Mouse (Mus musculus): ENCODE results near the gene Lca5l. TPM values are rescaled to one million over a fixed set of nuclear protein-coding genes. Genes with fewer than 3 reads are reported as not detected.
"Not testable (repeated sequence)": the region's sequence is repeated elsewhere in the genome, so short reads cannot be mapped to it uniquely, and the experiment has no call there.

Gene Lca5l
- polyA plus RNA-seq, 1 experiment from 2014 or later, result 1.3 TPM

DNA sequence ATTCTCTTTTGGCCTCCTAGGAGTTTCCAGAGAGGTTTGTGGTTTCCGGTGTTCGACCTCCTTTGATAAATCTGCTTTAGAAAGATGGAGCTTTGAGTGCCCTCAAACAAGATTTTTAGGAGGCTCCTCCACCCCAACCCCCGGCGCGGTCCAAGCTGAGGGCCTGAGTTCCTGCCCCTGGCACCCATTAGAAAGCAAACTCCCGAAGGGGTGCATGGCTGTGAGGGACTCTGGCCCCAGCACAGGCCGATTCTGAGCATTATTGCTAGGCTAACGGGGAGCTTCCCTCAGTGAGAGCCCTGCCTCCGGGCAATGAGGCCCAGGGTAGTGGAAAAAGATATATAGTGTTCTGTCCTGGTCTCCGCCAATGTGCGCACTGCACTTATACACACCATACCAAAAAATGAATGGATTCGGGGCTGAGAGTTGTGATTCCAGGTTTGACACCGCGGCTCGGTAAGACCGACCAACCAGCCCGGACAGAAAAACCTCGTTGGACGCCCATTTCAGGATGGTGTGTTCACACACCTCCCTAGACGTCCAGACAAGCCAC is 32.2 kb downstream of the Lca5l start:
- no peaks in the 10 kb centered on the region for H3K27me3 ChIP-seq (ENCODE audit: insufficient read depth, poor library complexity, severe bottlenecking)

DNA sequence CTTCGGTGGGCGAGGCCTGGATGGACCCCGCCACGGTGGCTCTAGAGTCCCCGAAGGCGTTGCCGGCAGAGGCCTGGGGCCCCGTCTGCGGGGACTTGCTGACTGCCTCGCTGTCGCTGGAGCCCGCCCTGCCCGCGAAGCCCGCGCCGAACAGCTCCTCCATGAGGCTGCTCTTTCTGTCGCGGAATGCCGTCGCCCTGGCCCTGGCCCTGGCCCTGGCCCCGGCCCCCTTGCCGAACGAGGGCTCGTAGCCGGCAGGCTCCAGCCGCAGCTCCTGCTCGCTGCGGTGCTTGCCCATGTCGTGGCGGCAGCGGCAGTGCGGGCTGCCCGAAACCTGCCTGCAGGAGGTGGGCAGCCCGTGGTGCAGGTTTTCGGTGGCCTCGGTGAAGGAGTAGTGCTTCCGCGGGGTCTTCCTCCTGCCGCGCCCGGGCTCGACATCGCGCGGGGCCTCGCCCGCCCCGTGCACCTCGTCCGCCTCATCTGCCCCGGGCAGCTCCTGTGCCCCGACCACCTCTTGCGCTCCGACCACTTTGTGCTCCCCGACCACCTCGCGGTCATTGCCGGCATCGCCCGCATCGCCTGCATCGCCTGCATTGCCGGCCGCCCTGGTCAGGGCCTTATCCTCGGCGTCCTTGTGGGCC is 32.9 kb downstream of the Lca5l start:
- H3K36me3 ChIP-seq, result peaks cover 21% of the 10 kb centered on the region; the same call in 1 of the 2 replicates
- WGBS, result under 1% methylated on average over 67 of the region's 67 CpGs
- H3K9me3 ChIP-seq, result no peaks in the 10 kb centered on the region
- H3K4me1 ChIP-seq, result peaks cover 25% of the 10 kb centered on the region
- H3K27ac ChIP-seq, result peak overlapping the region; percentile 99
- peak overlapping the region; percentile 80 for H3K4me3 ChIP-seq
- no peaks in the 10 kb centered on the region for H3K27me3 ChIP-seq (ENCODE audit: insufficient read depth, poor library complexity, severe bottlenecking)
- peak; percentile 91 for DNase-seq (ENCODE audit: low spot score)

More for the DNA sequence above, 32.2 kb downstream of the Lca5l start:
- Histone ChIP-seq H3K4me1 (peaks cover 25% of the 10 kb centered on the region), H3K36me3 (peaks cover 21% of the 10 kb centered on the region; the same call in 1 of the 2 replicates), H3K9me3 (no peaks in the 10 kb centered on the region), H3K4me3 (peak overlapping the region; percentile 80), H3K27ac (peak overlapping the region; percentile 99)
- WGBS, result 82% methylated on average over 20 of the region's 20 CpGs
- peak; percentile 73 for DNase-seq (ENCODE audit: low spot score)

DNA sequence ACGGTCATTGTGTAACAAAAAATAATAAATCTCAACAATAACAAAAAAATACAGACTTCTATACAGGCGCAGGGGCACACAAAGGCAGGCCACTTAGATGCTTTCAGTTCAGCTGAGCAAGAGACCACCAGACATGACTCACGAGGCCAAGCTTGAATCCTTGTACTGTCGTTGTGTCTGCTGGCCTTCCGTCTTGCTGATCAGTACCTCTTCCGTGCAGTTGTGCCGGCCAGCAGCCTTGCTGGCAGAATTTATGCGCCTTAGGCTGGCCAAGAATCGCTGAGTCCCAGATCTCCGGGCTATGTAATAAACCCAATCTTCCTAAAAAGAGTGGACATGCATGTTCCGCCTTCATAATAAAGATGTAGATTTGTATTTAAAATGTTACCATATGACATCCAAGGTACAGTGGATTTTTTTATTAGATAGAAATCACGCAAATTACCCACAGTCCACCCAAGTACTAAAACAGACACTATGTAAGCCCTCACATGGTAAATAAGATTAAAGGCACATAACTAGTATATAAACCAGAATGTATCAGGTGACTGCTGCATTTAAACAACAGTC is 33.5 kb downstream of the Lca5l start:
- 57% methylated on average over 12 of the region's 12 CpGs for WGBS
- peak overlapping the region; percentile 80 for H3K4me3 ChIP-seq
- peaks cover 25% of the 10 kb centered on the region for H3K4me1 ChIP-seq
- no peaks in the 10 kb centered on the region for H3K9me3 ChIP-seq
- no peaks in the 10 kb centered on the region for H3K27me3 ChIP-seq (ENCODE audit: insufficient read depth, poor library complexity, severe bottlenecking)
- no peak for DNase-seq (ENCODE audit: low spot score)
- peaks cover 28% of the 10 kb centered on the region for H3K36me3 ChIP-seq
- H3K27ac ChIP-seq, result peak overlapping the region; percentile 99

DNA sequence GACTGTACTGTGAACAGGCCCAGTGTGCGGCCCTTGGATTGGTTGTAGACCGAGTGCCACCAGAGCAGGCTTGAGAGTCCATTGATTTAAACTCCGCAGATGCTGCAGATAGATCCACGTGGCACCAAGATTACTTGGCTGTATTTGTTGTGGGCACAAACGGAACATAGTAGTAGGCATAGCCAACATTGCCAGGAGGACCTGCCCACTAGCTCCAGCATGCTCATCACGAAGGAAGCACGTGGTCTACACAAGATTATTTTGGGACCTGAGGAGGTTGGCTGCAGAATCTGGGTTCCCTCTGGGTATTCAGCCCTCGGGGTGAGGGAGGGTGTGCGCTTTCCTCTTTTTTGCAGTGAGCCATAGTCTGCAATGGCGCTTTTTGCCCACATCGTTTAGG is 34.9 kb downstream of the Lca5l start:
- WGBS, result 91% methylated on average over 11 of the region's 11 CpGs
- H3K4me3 ChIP-seq, result no peak overlapping the region

DNA sequence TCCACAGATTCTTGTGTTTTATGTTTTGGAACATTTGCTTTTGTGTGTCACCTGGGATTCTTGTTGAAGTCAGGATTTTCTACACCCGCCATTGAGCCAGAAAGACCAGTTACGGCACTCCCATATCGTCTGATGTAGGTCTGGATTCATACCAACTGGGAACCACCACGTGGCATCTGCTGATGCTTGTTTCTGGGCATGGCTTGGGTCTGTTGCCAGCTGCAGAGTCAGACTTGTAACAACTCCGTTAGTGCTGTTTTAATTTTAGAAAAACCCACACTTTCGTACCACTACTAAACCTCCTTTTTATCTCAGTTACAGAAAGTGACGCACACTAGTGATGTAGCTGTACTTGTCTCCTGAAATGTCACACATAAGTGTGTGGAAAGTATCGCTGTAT is 36.1 kb downstream of the Lca5l start:
- DNase-seq (ENCODE audit: low spot score), result no peak
- WGBS, result 89% methylated on average over 8 of the region's 8 CpGs
- Histone ChIP-seq H3K36me3 (peaks cover 43% of the 10 kb centered on the region), H3K27me3 (ENCODE audit: insufficient read depth, poor library complexity, severe bottlenecking) (no peaks in the 10 kb centered on the region), H3K4me1 (peaks cover 29% of the 10 kb centered on the region), H3K27ac (no peak overlapping the region), H3K4me3 (no peak overlapping the region), H3K9me3 (no peaks in the 10 kb centered on the region)

More for the DNA sequence above, 34.9 kb downstream of the Lca5l start:
- Histone ChIP-seq H3K36me3 (peaks cover 41% of the 10 kb centered on the region), H3K27ac (no peak overlapping the region), H3K27me3 (ENCODE audit: insufficient read depth, poor library complexity, severe bottlenecking) (no peaks in the 10 kb centered on the region), H3K9me3 (no peaks in the 10 kb centered on the region), H3K4me1 (peaks cover 25% of the 10 kb centered on the region)
- no peak for DNase-seq (ENCODE audit: low spot score)

DNA sequence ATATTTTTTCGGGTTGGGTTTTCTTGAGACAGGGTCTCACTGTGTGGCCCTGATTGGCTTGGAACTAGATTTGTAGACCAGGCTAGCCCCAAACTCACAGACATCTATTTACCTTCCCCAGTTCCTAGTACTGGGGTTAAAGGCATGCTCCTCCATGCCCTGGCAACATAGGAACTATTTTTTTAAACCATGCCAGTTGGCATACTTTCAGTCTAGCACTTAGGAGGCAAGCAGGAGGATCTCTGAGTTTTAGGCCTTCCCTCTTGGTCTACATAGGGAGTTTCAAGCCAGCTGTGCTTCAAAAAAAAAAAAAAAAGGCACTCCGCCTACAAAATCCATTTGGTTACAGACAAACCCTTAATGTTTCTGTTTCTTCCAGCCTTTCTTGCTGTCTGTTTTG is 37.6 kb downstream of the Lca5l start:
- H3K27ac ChIP-seq, result no peak overlapping the region
- H3K9me3 ChIP-seq, result no peaks in the 10 kb centered on the region
- H3K4me3 ChIP-seq, result no peak overlapping the region
- peaks cover 43% of the 10 kb centered on the region for H3K36me3 ChIP-seq
- no peaks in the 10 kb centered on the region for H3K27me3 ChIP-seq (ENCODE audit: insufficient read depth, poor library complexity, severe bottlenecking)
- WGBS, result 84% methylated on average over 2 of the region's 2 CpGs
- no peak for DNase-seq (ENCODE audit: low spot score)
- H3K4me1 ChIP-seq, result peaks cover 37% of the 10 kb centered on the region

DNA sequence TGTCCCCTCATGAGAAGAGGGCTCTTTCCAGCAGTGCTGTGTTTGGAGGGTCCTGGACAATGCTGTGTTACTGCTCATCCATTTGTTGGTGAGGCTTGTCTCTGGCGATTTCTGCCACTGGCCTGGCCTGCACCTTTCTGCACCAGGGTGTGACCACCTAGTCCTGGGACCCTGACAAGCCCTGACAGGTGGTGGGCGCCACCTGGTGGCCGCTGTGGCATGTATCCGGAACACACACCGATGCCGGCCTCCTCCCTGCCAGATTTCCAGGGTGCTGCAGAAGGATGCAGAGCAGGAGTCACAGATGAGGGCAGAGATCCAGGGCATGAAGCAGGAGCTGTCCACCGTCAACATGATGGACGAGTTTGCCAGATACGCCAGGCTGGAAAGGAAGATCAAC is 40.5 kb downstream of the Lca5l start:
- Histone ChIP-seq H3K9me3 (no peaks in the 10 kb centered on the region), H3K27me3 (ENCODE audit: insufficient read depth, poor library complexity, severe bottlenecking) (no peaks in the 10 kb centered on the region), H3K36me3 (peaks cover 32% of the 10 kb centered on the region), H3K4me3 (no peak overlapping the region), H3K27ac (peak overlapping the region; percentile 65), H3K4me1 (peaks cover 49% of the 10 kb centered on the region)
- DNase-seq (ENCODE audit: low spot score), result peak; percentile 92
- 18% methylated on average over 9 of the region's 9 CpGs for WGBS

DNA sequence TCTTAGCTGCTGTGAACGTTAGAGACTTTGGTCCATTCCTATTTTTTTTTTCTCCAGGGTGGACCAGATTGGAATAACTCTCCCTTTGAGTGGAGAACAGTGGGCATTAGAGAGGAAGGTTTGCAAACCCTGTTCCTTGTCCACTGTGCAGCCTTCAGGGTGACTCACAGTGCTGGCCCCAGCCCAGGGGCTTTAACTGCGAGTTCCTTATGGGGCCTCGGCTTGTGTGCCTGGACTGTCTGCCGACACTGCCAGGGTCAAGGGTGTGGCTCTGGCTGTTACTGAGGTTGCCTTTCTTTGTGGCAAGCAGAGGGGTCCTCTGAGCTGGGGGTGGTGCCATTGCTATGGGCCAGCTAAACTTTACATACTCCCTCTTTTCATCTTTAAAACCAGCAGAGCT is 41.1 kb downstream of the Lca5l start:
- Histone ChIP-seq H3K27ac (peak overlapping the region; percentile 65), H3K4me3 (no peak overlapping the region), H3K36me3 (peaks cover 30% of the 10 kb centered on the region), H3K4me1 (peaks cover 55% of the 10 kb centered on the region), H3K27me3 (ENCODE audit: insufficient read depth, poor library complexity, severe bottlenecking) (no peaks in the 10 kb centered on the region), H3K9me3 (no peaks in the 10 kb centered on the region)
- WGBS, result 52% methylated on average over 4 of the region's 4 CpGs
- DNase-seq (ENCODE audit: low spot score), result no peak

DNA sequence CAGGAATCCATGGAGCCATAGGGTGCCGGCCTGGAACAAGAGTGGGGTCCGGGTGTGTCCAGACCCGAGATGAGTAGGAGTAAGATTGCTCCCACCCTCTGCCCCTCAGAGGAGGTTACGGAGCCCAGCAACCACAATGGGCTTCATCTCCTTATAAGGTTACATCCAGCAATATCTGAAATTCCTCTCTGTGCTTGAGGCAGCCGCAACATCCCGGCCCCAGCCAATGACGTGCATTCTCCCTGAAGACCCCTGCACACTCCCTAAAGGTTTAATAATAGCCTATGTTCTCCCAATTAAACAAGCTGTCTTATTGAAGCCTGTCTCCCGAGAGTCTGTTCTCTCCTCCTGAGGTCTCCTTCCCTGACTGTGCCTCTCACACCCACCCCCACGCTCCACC is 42.8 kb downstream of the Lca5l start:
- H3K9me3 ChIP-seq, result no peaks in the 10 kb centered on the region
- no peaks in the 10 kb centered on the region for H3K27me3 ChIP-seq (ENCODE audit: insufficient read depth, poor library complexity, severe bottlenecking)
- peak overlapping the region; percentile 89 for H3K27ac ChIP-seq
- H3K4me1 ChIP-seq, result peaks cover 57% of the 10 kb centered on the region
- peak; percentile 91 for DNase-seq (ENCODE audit: low spot score)
- 43% methylated on average over 9 of the region's 9 CpGs for WGBS
- peaks cover 22% of the 10 kb centered on the region for H3K36me3 ChIP-seq
- peak overlapping the region; percentile 28 for H3K4me3 ChIP-seq

DNA sequence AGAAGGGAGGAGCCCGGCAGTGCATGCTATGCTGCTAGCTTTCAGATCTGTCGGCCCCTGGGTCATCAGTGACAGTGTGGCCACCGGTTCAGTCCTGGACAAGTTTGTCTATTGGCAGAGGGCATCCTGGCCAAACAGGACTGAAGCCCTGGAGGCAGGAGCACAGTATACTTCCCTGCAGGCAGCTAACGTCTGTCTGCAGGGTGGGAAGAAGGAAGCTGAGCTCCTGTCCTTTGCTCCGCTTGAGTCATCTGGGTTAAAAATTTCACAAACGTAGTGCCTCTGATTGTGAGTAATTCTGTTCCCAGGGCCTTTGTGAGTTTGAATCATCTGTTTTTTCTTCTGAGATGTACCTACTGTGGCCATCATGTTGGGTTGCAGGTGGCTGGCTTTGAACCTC is 43.2 kb downstream of the Lca5l start:
- peak overlapping the region; percentile 89 for H3K27ac ChIP-seq
- 43% methylated on average over 6 of the region's 6 CpGs for WGBS
- peaks cover 18% of the 10 kb centered on the region for H3K36me3 ChIP-seq
- no peaks in the 10 kb centered on the region for H3K9me3 ChIP-seq
- DNase-seq (ENCODE audit: low spot score), result peak; percentile 77
- peak overlapping the region; percentile 28 for H3K4me3 ChIP-seq
- H3K4me1 ChIP-seq, result peaks cover 57% of the 10 kb centered on the region
- H3K27me3 ChIP-seq (ENCODE audit: insufficient read depth, poor library complexity, severe bottlenecking), result no peaks in the 10 kb centered on the region

DNA sequence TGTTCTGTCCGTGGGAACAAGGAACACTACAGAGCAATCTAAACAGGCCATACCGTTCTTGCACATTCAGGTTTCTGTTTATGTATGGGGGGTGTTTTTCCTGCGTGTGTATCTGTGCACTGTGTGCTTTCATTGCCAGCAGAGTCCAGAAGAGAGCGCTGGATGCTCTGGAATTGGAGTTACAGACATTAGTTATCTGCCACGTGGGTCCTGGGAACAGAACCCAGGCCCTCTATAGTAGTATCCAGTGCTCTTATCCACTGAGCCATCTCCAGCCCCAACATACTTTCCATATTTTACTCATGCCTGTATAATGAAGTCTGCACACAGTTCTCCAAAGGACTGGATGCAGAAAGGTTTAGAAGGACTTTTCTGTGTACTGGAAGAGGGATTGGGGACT is 46.3 kb downstream of the Lca5l start:
- Histone ChIP-seq H3K9me3 (no peaks in the 10 kb centered on the region), H3K27ac (peak overlapping the region; percentile 86), H3K4me3 (peak overlapping the region; percentile 84), H3K36me3 (no peaks in the 10 kb centered on the region), H3K4me1 (peaks cover 47% of the 10 kb centered on the region), H3K27me3 (ENCODE audit: insufficient read depth, poor library complexity, severe bottlenecking) (no peaks in the 10 kb centered on the region)
- DNase-seq (ENCODE audit: low spot score), result no peak
- WGBS, result under 1% methylated on average over 5 of the region's 5 CpGs

DNA sequence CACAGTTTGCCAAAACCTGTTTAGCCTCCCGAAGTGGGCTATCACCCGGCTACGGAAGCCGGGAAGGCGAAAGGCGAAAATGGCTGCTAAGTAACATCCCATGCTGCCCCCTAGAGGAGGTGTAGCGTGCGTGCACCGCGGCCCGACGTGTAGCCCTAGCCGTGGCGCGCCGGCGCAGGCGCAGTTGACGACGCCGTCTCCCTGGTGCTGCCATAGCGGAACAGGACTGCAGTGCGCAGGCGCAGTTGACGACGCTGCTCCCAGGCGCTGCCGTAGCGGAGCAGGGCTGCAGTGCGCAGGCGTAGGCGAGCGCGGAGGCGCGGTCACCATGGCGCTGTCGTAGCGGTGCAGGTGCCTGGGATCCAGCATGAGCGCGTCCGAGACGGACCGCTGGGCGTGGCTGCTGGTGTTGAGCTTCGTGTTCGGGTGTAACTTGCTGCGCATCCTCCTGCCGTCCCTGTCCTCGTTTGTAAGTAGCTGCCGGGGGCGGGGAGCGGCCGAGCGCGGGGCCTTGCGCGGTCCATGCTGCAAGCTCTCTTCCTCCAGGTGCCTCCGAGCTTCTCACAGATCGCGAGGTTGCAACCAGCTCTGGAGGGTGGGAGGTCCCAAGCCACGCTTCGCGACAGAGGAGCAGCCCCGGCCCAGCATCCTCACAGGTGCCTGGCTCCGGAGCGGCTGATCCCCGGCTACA is 46.8 kb downstream of the Lca5l start, which contains the start of gene Wrb:
Gene Wrb (plus strand): TSS at position 298 of the 691 bp plus-strand sequence.
- WGBS, result under 1% methylated on average over 68 of the region's 68 CpGs
- H3K9me3 ChIP-seq, result no peaks in the 10 kb centered on the region

DNA sequence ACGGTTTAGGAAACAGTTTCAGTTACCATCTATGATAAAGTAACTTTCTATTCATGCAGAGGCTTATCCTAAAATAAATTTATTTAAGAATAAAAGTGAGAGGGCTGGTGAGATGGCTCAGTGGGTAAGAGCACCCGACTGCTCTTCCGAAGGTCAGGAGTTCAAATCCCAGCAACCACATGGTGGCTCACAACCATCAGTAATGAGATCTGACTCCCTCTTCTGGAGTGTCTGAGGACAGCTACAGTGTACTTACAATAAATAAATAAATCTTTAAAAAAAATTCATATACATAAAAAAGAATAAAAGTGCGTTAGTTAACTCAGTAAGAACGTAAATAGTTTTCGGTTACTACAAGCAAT is 47.3 kb downstream of the Lca5l start:
- Histone ChIP-seq H3K4me1 (peaks cover 38% of the 10 kb centered on the region), H3K4me3 (peak overlapping the region; percentile 84), H3K27ac (peak overlapping the region; percentile 86)
- H3K9me3 ChIP-seq; H3K36me3 ChIP-seq; DNase-seq (ENCODE audit: low spot score); H3K27me3 ChIP-seq (ENCODE audit: insufficient read depth, poor library complexity, severe bottlenecking): not testable (repeated sequence)
- 28% methylated on average over 6 of the region's 6 CpGs for WGBS

More for the DNA sequence above, 46.8 kb downstream of the Lca5l start, which contains the start of gene Wrb:
- DNase-seq (ENCODE audit: low spot score), result peak; percentile 99
- Histone ChIP-seq H3K27me3 (ENCODE audit: insufficient read depth, poor library complexity, severe bottlenecking) (no peaks in the 10 kb centered on the region), H3K27ac (peak within 1 kb of the TSS; percentile 86), H3K4me1 (peaks cover 42% of the 10 kb centered on the region), H3K36me3 (no peaks in the 10 kb centered on the region), H3K4me3 (peak within 1 kb of the TSS; percentile 84)

Measured in heart, embryonic 10.5 days (tissue).